ENCODE assay signal across 13 mouse cellular contexts in the genomic region with DNA sequence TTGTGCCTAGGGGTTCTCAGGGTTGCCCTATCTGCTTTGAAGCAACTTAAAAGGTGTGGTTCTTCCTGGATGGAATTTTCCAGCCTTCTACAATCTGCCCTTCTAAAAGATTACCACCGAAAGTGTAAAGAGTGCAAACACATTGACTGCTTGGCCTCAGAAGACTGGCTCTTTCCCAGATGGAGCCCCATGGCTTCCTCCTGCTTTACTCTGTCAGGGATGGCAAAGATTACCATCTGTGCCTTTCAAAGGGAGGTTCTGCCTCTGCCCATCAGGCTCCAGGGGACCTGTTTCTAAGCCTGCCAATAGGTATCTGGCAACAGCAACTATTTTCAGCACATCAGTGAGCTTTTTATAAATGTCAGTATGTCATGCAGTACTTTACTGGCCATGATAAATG.
DNase-seq lines count a peak whose midpoint lies in the region; ATAC-seq lines count a peak whose summit lies in the region.
"Had no signal": no experiment of that assay in that cellular context is flagged by ENCODE, and none has a peak within 500 bp of the region (broad histone marks: within the 10 kb centered on the region; RNA-seq: fewer than 3 reads in every experiment).

No protein-coding gene starts in this region.

- ATAC-seq in cerebellum, adult (ENCODE audit: insufficient number of reproducible peaks, low FRiP score, low TSS enrichment) = peak; percentile 91
- ATAC-seq: forebrain, embryonic 14.5 days; intestine, embryonic 15.5 days had no signal

- DNase-seq in cerebellum, postnatal 4 days (ENCODE audit: low spot score in 2 of 2) = no peak
- peak; percentile 86 for DNase-seq in cerebellum, adult 9-10 months
- peak; percentile 59 to 75 for DNase-seq in cerebellum, postnatal 25 days
- DNase-seq in B cell, adult 2 months = no peak
- no peak for DNase-seq in lung, postnatal 25 days (ENCODE audit: low spot score)
- no peak for DNase-seq in kidney, adult 11 months
- DNase-seq: adrenal gland, postnatal 10 days; gastrocnemius, adult 2 months; gastrocnemius, postnatal 25 days; kidney, adult 2 months had no signal

Comparison
In these comparisons a context has a peak if more than half of its experiments do, and no peak if none do; other contexts are left out.
1. DNase-seq: peak in cerebellum, adult 9-10 months (single experiment) and cerebellum, postnatal 25 days (2 of 2); none in cerebellum, postnatal 4 days (0 of 2), B cell, adult 2 months (0 of 2), lung, postnatal 25 days (single experiment) and kidney, adult 11 months (single experiment).